Mouse (Mus musculus) lung, embryonic 14.5 days (tissue): ENCODE data around the gene Mdfi. TPM values are rescaled to one million over a fixed set of nuclear protein-coding genes. Genes with fewer than 3 reads are reported as not detected.

ENCODE experiments used
- ATAC-seq: fragments of 200-750 bp; cut with Nextera tagmentation; 2 replicates; pipeline ENCODE4 v1.8.0; 2017; ENCODE audit warnings: mild to moderate bottlenecking, moderate TSS enrichment, moderate library complexity; ENCODE audit not compliant: insufficient read depth
- DNase-seq: peaks from one replicate; pipeline ENCODE4 v3.0.0-alpha.2; 2015
- H3K27ac ChIP-seq: fragments of 300-500 bp; sonication (generic); 2 replicates; pipeline ENCODE4 v1.5.1; 2014; ENCODE audit warnings: low read depth, mild to moderate bottlenecking, moderate library complexity
- H3K27me3 ChIP-seq: fragments of 300-500 bp; sonication (generic); 2 replicates; pipeline ENCODE4 v1.6.1; 2014; ENCODE audit warnings: low read length, control low read depth; ENCODE audit not compliant: insufficient read depth
- H3K36me3 ChIP-seq: fragments of 300-500 bp; sonication (generic); 2 replicates; pipeline ENCODE4 v1.6.1; 2014; ENCODE audit warnings: control low read depth; ENCODE audit not compliant: insufficient read depth
- H3K4me1 ChIP-seq: fragments of 300-500 bp; sonication (generic); 2 replicates; pipeline ENCODE4 v1.6.1; 2014; ENCODE audit warnings: antibody characterized with exemption, control low read depth; ENCODE audit not compliant: insufficient read depth
- H3K4me2 ChIP-seq: fragments of 300-500 bp; sonication (generic); 2 replicates; pipeline ENCODE4 v1.6.1; 2014; ENCODE audit warnings: mild to moderate bottlenecking
- H3K4me3 ChIP-seq: fragments of 300-500 bp; sonication (generic); 2 replicates; pipeline ENCODE4 v1.5.1; 2014; ENCODE audit warnings: low read depth, low read length
- H3K9ac ChIP-seq: fragments of 300-500 bp; sonication (generic); 2 replicates; pipeline ENCODE4 v1.6.1; 2014
- H3K9me3 ChIP-seq: fragments of 300-500 bp; sonication (generic); 2 replicates; pipeline ENCODE4 v1.6.1; 2016; ENCODE audit warnings: low read depth, low read length, control low read depth
- CTCF ChIP-seq: IDR thresholded peaks from 2 replicates; pipeline ENCODE4 v1.5.1; 2016; ENCODE audit warnings: antibody characterized with exemption, low read depth
- WGBS: fragments of 180-500 bp; shearing (Covaris S2); extraction: QIAGEN DNeasy Blood & Tissue Kit; methylation state at CpG from one replicate; pipeline ENCODE4 v1.1.7; 2014; 5-methylcytosine and 5-hydroxymethylcytosine counted together
- polyA plus RNA-seq: library from polyadenylated mRNA; unstranded; fragments of >200 nt; fragmentation: Nextera tagmentation; extraction: Ambion mirVana; gene quantifications from 2 replicates; pipeline ENCODE4 v1.2.1, GENCODE M21; 2014

Gene Mdfi
- 38.8 and 43.6 TPM in 2 replicates for polyA plus RNA-seq

- no peak for TF ChIP-seq CTCF
- peaks cover 15% of the 10 kb centered on the region; the same call in 1 of the 2 replicates for H3K36me3 ChIP-seq
- H3K4me3 ChIP-seq: peak within 1 kb of the TSS; percentile 90
- DNase-seq (peak; percentile 56), ATAC-seq (no peak)
- H3K27me3 ChIP-seq: no peaks in the 10 kb centered on the region
- peak within 1 kb of the TSS; percentile 94 for H3K27ac ChIP-seq
- peaks cover 17% of the 10 kb centered on the region for H3K4me1 ChIP-seq
- WGBS: 4% methylated on average over 18 of the region's 18 CpGs
- H3K9ac ChIP-seq: peak within 1 kb of the TSS; percentile 79
- no peaks in the 10 kb centered on the region for H3K9me3 ChIP-seq
- peak within 1 kb of the TSS; percentile 75 for H3K4me2 ChIP-seq
These were observed at the start of gene Mdfi for GRCm38 (mm10) chr17:47834482-47834767. Mdfi (minus strand) TSS chr17:47834691.

GRCm38 (mm10) chr17:47883099-47883498 is 48.6 kb upstream of the Mdfi start:
- no peak for ATAC-seq
- WGBS: 75% methylated on average over 5 of the region's 5 CpGs

GRCm38 (mm10) chr17:47881330-47881729 is 46.8 kb upstream of the Mdfi start:
- H3K36me3 ChIP-seq: peaks cover 90% of the 10 kb centered on the region
- H3K4me1 ChIP-seq: peaks cover 22% of the 10 kb centered on the region
- H3K4me3 ChIP-seq: no peak overlapping the region
- H3K9ac ChIP-seq: no peak overlapping the region
- ATAC-seq: no peak
- H3K9me3 ChIP-seq: no peaks in the 10 kb centered on the region
- H3K4me2 ChIP-seq: no peak overlapping the region
- no peaks in the 10 kb centered on the region for H3K27me3 ChIP-seq
- WGBS: 54% methylated on average over 13 of the region's 13 CpGs
- TF ChIP-seq CTCF: no peak
- peak overlapping the region; percentile 18; the same call in 1 of the 2 replicates for H3K27ac ChIP-seq
- DNase-seq: peak; percentile 45

More at GRCm38 (mm10) chr17:47883099-47883498, 48.6 kb upstream of the Mdfi start:
- Histone ChIP-seq H3K27ac (no peak overlapping the region), H3K4me2 (no peak overlapping the region), H3K9ac (no peak overlapping the region), H3K4me1 (peaks cover 32% of the 10 kb centered on the region), H3K9me3 (no peaks in the 10 kb centered on the region), H3K36me3 (peaks cover 76% of the 10 kb centered on the region), H3K4me3 (no peak overlapping the region), H3K27me3 (no peaks in the 10 kb centered on the region)
- DNase-seq: no peak
- no peak for TF ChIP-seq CTCF

GRCm38 (mm10) chr17:47879207-47879606 is 44.7 kb upstream of the Mdfi start:
- H3K27ac ChIP-seq: no peak overlapping the region; the same call in 1 of the 2 replicates
- H3K4me1 ChIP-seq: peaks cover 22% of the 10 kb centered on the region
- ATAC-seq (peak; percentile 55), DNase-seq (peak; percentile 58)
- WGBS: 18% methylated on average over 3 of the region's 3 CpGs
- no peak overlapping the region for H3K4me3 ChIP-seq
- H3K4me2 ChIP-seq: peak overlapping the region; percentile 26; the same call in 1 of the 2 replicates
- H3K27me3 ChIP-seq: no peaks in the 10 kb centered on the region
- H3K36me3 ChIP-seq: peaks cover 89% of the 10 kb centered on the region
- TF ChIP-seq CTCF: no peak
- no peak overlapping the region for H3K9ac ChIP-seq
- H3K9me3 ChIP-seq: no peaks in the 10 kb centered on the region

- Histone ChIP-seq H3K9ac (no peak overlapping the region; the same call in 1 of the 2 replicates), H3K4me2 (peak overlapping the region; percentile 26; the same call in 1 of the 2 replicates), H3K4me1 (peaks cover 22% of the 10 kb centered on the region), H3K36me3 (peaks cover 88% of the 10 kb centered on the region), H3K27ac (peak overlapping the region; percentile 60; the same call in 1 of the 2 replicates), H3K27me3 (no peaks in the 10 kb centered on the region), H3K4me3 (no peak overlapping the region), H3K9me3 (no peaks in the 10 kb centered on the region)
- ATAC-seq (peak; percentile 56), DNase-seq (peak; percentile 67)
- TF ChIP-seq CTCF: no peak
- 24% methylated on average over 35 of the region's 35 CpGs for WGBS
These were observed 44.0 kb upstream of the Mdfi start for GRCm38 (mm10) chr17:47878378-47879089.

- 0 out of 2 replicates have a peak, but pooled peaks have one; percentile 2 for ATAC-seq
- H3K4me1 ChIP-seq: peaks cover 22% of the 10 kb centered on the region
- WGBS: 45% methylated on average over 10 of the region's 10 CpGs
These were observed 43.4 kb upstream of the Mdfi start for GRCm38 (mm10) chr17:47877715-47878377.

More at GRCm38 (mm10) chr17:47877715-47878377, 43.4 kb upstream of the Mdfi start:
- Histone ChIP-seq H3K27ac (peak overlapping the region; percentile 60; the same call in 1 of the 2 replicates), H3K9me3 (no peaks in the 10 kb centered on the region), H3K36me3 (peaks cover 86% of the 10 kb centered on the region), H3K4me3 (no peak overlapping the region), H3K4me2 (no peak overlapping the region), H3K9ac (no peak overlapping the region), H3K27me3 (no peaks in the 10 kb centered on the region)
- DNase-seq: no peak
- no peak for TF ChIP-seq CTCF
